Mouse (Mus musculus) thymus, adult 2 months (tissue): ENCODE data around the gene Tmem218.

ENCODE experiments used
- CTCF ChIP-seq: fragments of 200-500 bp; IDR thresholded peaks from 2 replicates; pipeline ENCODE4 v1.5.1; 2012; ENCODE audit warnings: mild to moderate bottlenecking, control low read depth, low read length, moderate library complexity, borderline replicate concordance; ENCODE audit not compliant: control insufficient read depth, poor library complexity, insufficient read depth; ENCODE audit errors: extremely low read depth
- POLR2A ChIP-seq: fragments of 200-500 bp; IDR thresholded peaks from 2 replicates; pipeline ENCODE4 v1.6.1; 2012; ENCODE audit warnings: mild to moderate bottlenecking, low read length, control low read depth, moderate library complexity; ENCODE audit not compliant: control insufficient read depth, poor library complexity, insufficient read depth; ENCODE audit errors: extremely low read depth

DNA sequence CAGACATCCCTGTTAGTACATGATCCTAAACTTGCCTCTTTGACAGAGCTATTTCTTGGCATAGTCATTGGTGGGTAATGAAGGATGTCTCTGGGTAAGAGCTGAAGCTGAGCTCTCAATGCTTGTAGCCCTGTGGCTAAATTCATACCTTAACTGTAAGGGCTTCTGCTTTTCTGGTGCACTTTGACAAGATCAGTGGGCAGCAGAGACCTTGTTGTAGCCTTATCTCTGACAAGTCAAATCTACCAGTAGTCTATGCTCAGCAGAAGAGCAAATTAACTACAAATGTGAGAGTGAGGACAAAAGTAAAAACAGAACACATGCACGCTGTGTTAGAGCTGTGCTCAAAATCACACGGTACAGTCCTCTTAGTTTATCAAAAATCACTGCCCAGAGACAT lies 58.6 kb downstream of the Tmem218 start:
- no peak for TF ChIP-seq POLR2A
- no peak for TF ChIP-seq CTCF
